Mouse (Mus musculus) small intestine, adult 2 months (tissue): ENCODE measurements around the gene Vwa2.

ENCODE experiments used
- CTCF ChIP-seq: fragments of 200-500 bp; IDR thresholded peaks from 2 replicates; pipeline ENCODE4 v1.5.1; 2012; ENCODE audit warnings: low read depth, mild to moderate bottlenecking, control low read depth, inconsistent platforms, low read length, moderate library complexity, mixed read lengths; ENCODE audit not compliant: insufficient replicate concordance, insufficient read length; ENCODE audit errors: extremely low read depth
- POLR2A ChIP-seq: fragments of 200-500 bp; IDR thresholded peaks from 2 replicates; pipeline ENCODE4 v1.6.1; 2012; ENCODE audit warnings: low read depth, mild to moderate bottlenecking, control low read depth, inconsistent platforms, low read length, moderate library complexity

- no peak for TF ChIP-seq CTCF
- no peak for TF ChIP-seq POLR2A
Measured at GRCm38 (mm10) chr19:56958011-56958410, 84.0 kb downstream of the Vwa2 start.
